Mouse (Mus musculus) stomach, embryonic 16.5 days (tissue): ENCODE data around the gene Pabpc4. TPM values are rescaled to one million over a fixed set of nuclear protein-coding genes. Genes with fewer than 3 reads are reported as not detected.
"Not testable (repeated sequence)": the region's sequence is repeated elsewhere in the genome, so short reads cannot be mapped to it uniquely, and the experiment has no call there.

ENCODE experiments used
- ATAC-seq: fragments of 200-750 bp; cut with Nextera tagmentation; 2 replicates; pipeline ENCODE4 v1.8.0; 2017; ENCODE audit warnings: moderate number of reproducible peaks, moderate TSS enrichment; ENCODE audit not compliant: insufficient read depth, low FRiP score
- H3K27ac ChIP-seq: fragments of 300-500 bp; sonication (generic); 2 replicates; pipeline ENCODE4 v1.5.1; 2014; ENCODE audit warnings: low read length
- H3K27me3 ChIP-seq: fragments of 300-500 bp; sonication (generic); 2 replicates; pipeline ENCODE4 v1.6.1; 2014; ENCODE audit warnings: low read length, control low read depth, mixed read lengths; ENCODE audit not compliant: control insufficient read depth, insufficient read depth
- H3K36me3 ChIP-seq: fragments of 300-500 bp; sonication (generic); 2 replicates; pipeline ENCODE4 v1.6.1; 2014; ENCODE audit warnings: low read length; ENCODE audit not compliant: control insufficient read depth, insufficient read depth
- H3K4me1 ChIP-seq: fragments of 300-500 bp; sonication (generic); 2 replicates; pipeline ENCODE4 v1.6.1; 2014; ENCODE audit warnings: low read length, control low read depth, mixed read lengths; ENCODE audit not compliant: control insufficient read depth, insufficient read depth
- H3K4me2 ChIP-seq: fragments of 300-500 bp; sonication (generic); 2 replicates; pipeline ENCODE4 v1.6.1; 2014; ENCODE audit warnings: low read depth, low read length, mixed read lengths
- H3K4me3 ChIP-seq: fragments of 300-500 bp; sonication (generic); replicated peaks from 2 replicates; pipeline ENCODE4 v1.5.1; 2014; ENCODE audit warnings: mild to moderate bottlenecking, low read length
- H3K9ac ChIP-seq: fragments of 300-500 bp; sonication (generic); 2 replicates; pipeline ENCODE4 v1.6.1; 2014; ENCODE audit warnings: low read length
- H3K9me3 ChIP-seq: fragments of 300-500 bp; sonication (generic); replicated peaks from 2 replicates; pipeline ENCODE4 v1.6.1; 2016; ENCODE audit warnings: low read length, control low read depth; ENCODE audit not compliant: control insufficient read depth
- WGBS: fragments of 180-500 bp; shearing (Covaris S2); extraction: QIAGEN DNeasy Blood & Tissue Kit; methylation state at CpG from one replicate; pipeline ENCODE4 v1.1.7; 2014; 5-methylcytosine and 5-hydroxymethylcytosine counted together
- polyA plus RNA-seq: library from polyadenylated mRNA; unstranded; fragments of >200 nt; fragmentation: Nextera tagmentation; extraction: Ambion mirVana; gene quantifications from 2 replicates; pipeline ENCODE4 v1.2.1, GENCODE M21; 2015

Gene Pabpc4
- polyA plus RNA-seq, 1 experiment from 2014 or later = 42.5 TPM

DNA sequence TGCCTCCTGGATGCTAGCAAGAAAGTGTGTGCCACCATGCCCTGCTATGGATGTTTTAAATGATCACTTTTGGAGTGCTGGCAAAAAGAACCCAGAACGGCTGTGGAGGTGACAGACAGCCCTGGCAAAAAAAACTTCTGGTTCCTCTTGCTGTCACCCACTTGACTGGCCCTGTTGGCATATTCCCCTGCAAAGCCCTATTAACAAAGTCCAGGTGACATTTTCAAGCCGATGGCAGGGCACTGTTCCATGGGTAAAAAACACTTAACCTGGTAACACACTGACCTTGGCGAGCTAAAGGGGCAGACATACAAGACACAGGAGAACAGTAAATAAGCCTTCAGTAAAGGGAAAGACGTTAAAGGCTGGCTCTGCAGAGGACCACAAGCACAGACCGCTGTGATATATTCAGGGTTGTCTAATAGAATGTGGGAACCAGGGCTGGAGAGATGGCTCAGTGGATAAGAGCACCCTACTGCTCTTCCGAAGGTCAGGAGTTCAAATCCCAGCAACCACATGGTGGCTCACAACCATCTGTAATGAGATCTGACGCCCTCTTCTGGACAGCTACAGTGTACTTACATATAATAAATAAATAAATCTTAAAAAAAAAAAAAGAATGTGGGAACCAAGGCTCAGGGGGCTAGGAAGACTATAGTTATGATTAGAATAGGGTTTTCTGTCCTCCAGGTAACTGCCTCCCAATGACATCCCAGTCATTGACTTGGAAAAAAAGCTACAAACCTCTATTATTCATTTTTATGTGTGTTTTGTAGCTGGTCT lies 31.7 kb downstream of the Pabpc4 start:
- no peak overlapping the region for H3K4me3 ChIP-seq
- H3K9me3 ChIP-seq = no peaks in the 10 kb centered on the region
- no peaks in the 10 kb centered on the region for H3K4me1 ChIP-seq
- no peak for ATAC-seq
- H3K27ac ChIP-seq = no peak overlapping the region
- 73% methylated on average over 7 of the region's 7 CpGs for WGBS
- no peak overlapping the region for H3K9ac ChIP-seq
- peaks cover 65% of the 10 kb centered on the region for H3K36me3 ChIP-seq
- no peaks in the 10 kb centered on the region for H3K27me3 ChIP-seq
- H3K4me2 ChIP-seq = no peak overlapping the region

- not testable (repeated sequence) for H3K9ac ChIP-seq, H3K9me3 ChIP-seq, H3K27me3 ChIP-seq, H3K4me3 ChIP-seq, H3K4me1 ChIP-seq, ATAC-seq, H3K27ac ChIP-seq, H3K4me2 ChIP-seq
- H3K36me3 ChIP-seq = peaks cover 70% of the 10 kb centered on the region
- 87% methylated on average over 15 of the region's 15 CpGs for WGBS
Measured at GRCm38 (mm10) chr4:123295026-123295425, 32.9 kb downstream of the Pabpc4 start.

- no peaks in the 10 kb centered on the region for H3K4me1 ChIP-seq
- H3K27ac ChIP-seq = no peak overlapping the region
- no peak for ATAC-seq
- 87% methylated on average over 21 of the region's 21 CpGs for WGBS
- no peaks in the 10 kb centered on the region for H3K9me3 ChIP-seq
- H3K27me3 ChIP-seq = no peaks in the 10 kb centered on the region
- H3K36me3 ChIP-seq = peaks cover 71% of the 10 kb centered on the region
- no peak overlapping the region for H3K4me3 ChIP-seq
- no peak overlapping the region for H3K4me2 ChIP-seq
- H3K9ac ChIP-seq = no peak overlapping the region
Measured at GRCm38 (mm10) chr4:123295516-123296147, 33.5 kb downstream of the Pabpc4 start.

- Histone ChIP-seq H3K27me3 (no peaks in the 10 kb centered on the region), H3K36me3 (peaks cover 68% of the 10 kb centered on the region), H3K4me1 (no peaks in the 10 kb centered on the region), H3K4me2 (no peak overlapping the region), H3K9me3 (no peaks in the 10 kb centered on the region), H3K9ac (no peak overlapping the region), H3K27ac (no peak overlapping the region), H3K4me3 (no peak overlapping the region)
- 85% methylated on average over 5 of the region's 5 CpGs for WGBS
- ATAC-seq = no peak
Measured at GRCm38 (mm10) chr4:123296148-123296534, 34.0 kb downstream of the Pabpc4 start.

DNA sequence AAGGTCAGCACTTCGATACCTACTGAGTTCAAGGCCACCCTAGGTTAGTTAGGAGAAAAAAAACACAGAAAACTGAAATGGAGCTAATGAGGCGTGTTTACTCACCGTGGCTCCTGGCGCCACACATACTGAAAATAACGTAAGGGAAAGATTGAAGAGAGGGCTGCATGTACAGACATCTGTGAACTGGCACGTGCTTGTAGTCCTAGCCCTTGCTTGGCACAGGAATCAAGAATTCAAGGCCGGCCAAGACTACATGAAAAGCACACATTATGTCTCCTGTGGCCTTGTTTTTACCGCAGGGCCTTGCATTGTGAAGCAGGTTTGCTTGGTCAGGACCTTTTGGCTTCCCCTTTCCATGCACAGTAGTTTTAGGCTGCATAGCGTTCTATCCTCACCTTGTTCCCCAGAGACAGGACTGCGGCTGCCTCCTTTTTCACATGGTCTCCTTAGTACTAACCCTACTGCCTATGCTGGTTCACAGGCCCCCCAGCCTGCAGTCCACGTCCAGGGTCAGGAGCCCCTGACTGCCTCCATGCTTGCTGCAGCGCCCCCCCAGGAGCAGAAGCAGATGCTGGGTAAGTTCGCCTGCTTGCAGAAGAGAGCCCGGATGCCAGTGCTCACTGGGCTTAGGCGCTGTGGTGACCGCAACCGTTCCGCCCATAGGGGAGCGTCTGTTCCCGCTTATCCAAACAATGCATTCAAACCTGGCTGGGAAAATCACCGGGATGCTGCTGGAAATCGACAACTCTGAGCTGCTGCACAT lies 35.2 kb downstream of the Pabpc4 start:
- Histone ChIP-seq H3K27me3 (no peaks in the 10 kb centered on the region), H3K4me3 (no peak overlapping the region), H3K27ac (peak overlapping the region; percentile 23; the same call in 1 of the 2 replicates), H3K4me2 (no peak overlapping the region), H3K36me3 (peaks cover 56% of the 10 kb centered on the region), H3K9ac (no peak overlapping the region), H3K9me3 (no peaks in the 10 kb centered on the region), H3K4me1 (no peaks in the 10 kb centered on the region)
- no peak for ATAC-seq
- 92% methylated on average over 21 of the region's 22 CpGs for WGBS

DNA sequence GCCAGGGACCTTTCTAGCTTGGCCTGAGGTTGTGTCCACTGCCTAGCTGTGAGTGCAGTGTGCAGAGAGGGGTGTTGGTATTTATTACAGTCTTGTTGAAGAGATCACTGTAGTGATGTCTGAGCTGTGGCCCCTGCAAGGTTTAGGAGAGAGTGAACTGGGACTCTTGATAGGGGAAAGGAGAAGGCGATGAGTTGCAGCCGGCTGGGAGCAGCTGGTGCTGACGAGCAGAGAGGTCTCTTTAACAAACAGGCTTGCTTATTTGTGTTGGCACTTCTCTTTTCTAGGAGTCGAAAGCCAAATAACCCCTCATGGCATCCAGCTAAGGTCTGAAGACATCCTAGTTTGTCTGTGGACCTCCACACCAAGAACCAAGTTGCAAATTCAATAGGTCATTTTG lies 36.1 kb downstream of the Pabpc4 start:
- 87% methylated on average over 4 of the region's 4 CpGs for WGBS
- Histone ChIP-seq H3K9ac (no peak overlapping the region), H3K27ac (no peak overlapping the region), H3K4me3 (no peak overlapping the region), H3K9me3 (no peaks in the 10 kb centered on the region), H3K27me3 (no peaks in the 10 kb centered on the region), H3K4me1 (no peaks in the 10 kb centered on the region), H3K36me3 (peaks cover 51% of the 10 kb centered on the region), H3K4me2 (no peak overlapping the region)
- no peak for ATAC-seq

GRCm38 (mm10) chr4:123298980-123299670 lies 37.0 kb downstream of the Pabpc4 start:
- Histone ChIP-seq H3K4me1 (no peaks in the 10 kb centered on the region), H3K27me3 (no peaks in the 10 kb centered on the region), H3K27ac (no peak overlapping the region), H3K9me3 (no peaks in the 10 kb centered on the region; the same call in 1 of the 2 replicates), H3K4me2 (no peak overlapping the region), H3K36me3 (peaks cover 54% of the 10 kb centered on the region), H3K4me3 (no peak overlapping the region), H3K9ac (no peak overlapping the region)
- ATAC-seq = no peak
- WGBS = 93% methylated on average over 11 of the region's 11 CpGs

GRCm38 (mm10) chr4:123305789-123306188 lies 43.6 kb downstream of the Pabpc4 start:
- Histone ChIP-seq H3K36me3 (peaks cover 13% of the 10 kb centered on the region; the same call in 1 of the 2 replicates), H3K27me3 (no peaks in the 10 kb centered on the region), H3K4me1 (no peaks in the 10 kb centered on the region), H3K27ac (no peak overlapping the region), H3K4me3 (no peak overlapping the region), H3K9ac (no peak overlapping the region; the same call in 1 of the 2 replicates), H3K4me2 (no peak overlapping the region), H3K9me3 (no peaks in the 10 kb centered on the region; the same call in 1 of the 2 replicates)
- 30% methylated on average over 3 of the region's 3 CpGs for WGBS
- peak; percentile 41; the same call in 1 of the 2 replicates for ATAC-seq
